Mouse (Mus musculus) heart, adult 2 months (tissue): Measurements from ENCODE around the gene Spata6.

Experiments used
- CTCF ChIP-seq: fragments of 200-600 bp; IDR thresholded peaks from 2 replicates; pipeline ENCODE4 v1.8.1; 2022; ENCODE audit warnings: antibody characterized with exemption, mild to moderate bottlenecking, moderate library complexity
- EP300 ChIP-seq: fragments of 200-500 bp; IDR thresholded peaks from 2 replicates; pipeline ENCODE4 v1.6.1; 2011; ENCODE audit warnings: low read depth, low read length, control low read depth; ENCODE audit not compliant: insufficient read depth
- POLR2A ChIP-seq: fragments of 200-500 bp; IDR thresholded peaks from 2 replicates; pipeline ENCODE4 v1.6.1; 2011; ENCODE audit warnings: mild to moderate bottlenecking, low read depth, low read length, control low read depth; ENCODE audit not compliant: insufficient read depth

DNA sequence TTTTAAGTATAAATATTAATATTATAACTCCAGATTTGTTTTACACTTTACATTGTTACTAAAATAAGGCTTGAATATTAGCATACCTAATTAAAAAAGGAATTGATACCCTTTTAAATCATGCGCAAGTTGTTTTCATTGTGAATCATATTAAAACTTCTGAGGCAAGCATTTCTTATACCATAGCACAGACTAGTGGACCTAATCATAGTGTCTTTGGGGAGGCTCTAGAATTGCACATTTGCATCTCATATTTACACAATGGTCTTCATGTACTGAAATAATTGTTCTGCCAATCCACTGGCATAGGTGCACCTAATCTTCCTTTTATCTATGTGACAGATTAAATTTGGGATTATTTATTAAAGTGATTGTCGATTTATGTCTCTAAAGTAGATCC, 83.4 kb downstream of the Spata6 start:
- TF ChIP-seq CTCF: peak; percentile 42
- no peak for TF ChIP-seq POLR2A
- TF ChIP-seq EP300: no peak
